Mouse (Mus musculus) urinary bladder, postnatal 0 days (tissue): ENCODE data around the gene Tmem255b. TPM values are rescaled to one million over a fixed set of nuclear protein-coding genes. Genes with fewer than 3 reads are reported as not detected.

Experiments used
- polyA plus RNA-seq: library from polyadenylated mRNA; unstranded; fragments of >200 nt; fragmentation: Nextera tagmentation; extraction: Ambion mirVana; gene quantifications from 2 replicates; pipeline ENCODE4 v1.2.1, GENCODE M21; 2015

The Tmem255b gene
- polyA plus RNA-seq = 0.97 and 1.2 TPM in 2 replicates

DNA sequence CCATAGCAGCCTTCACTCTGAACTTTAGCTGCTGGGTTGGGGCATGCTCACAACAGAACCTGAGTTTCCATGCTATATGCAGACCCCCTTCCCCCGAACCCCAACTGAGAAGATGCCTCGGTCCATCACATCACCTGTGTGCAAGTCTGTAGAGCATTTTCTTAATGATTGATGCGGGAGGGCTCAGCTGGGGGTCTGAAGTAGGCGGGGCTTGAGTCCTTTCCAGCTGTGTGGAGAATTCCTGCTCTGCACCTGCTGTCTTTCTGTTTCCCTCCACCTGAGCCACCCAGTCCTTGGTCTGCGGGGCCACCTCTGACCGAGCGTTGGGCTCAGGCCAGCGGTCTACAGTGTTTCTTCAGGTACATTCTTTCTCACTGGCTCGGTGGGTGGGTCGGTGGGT lies at the start of gene Tmem255b:
Gene Tmem255b (plus strand): TSS at position 301 of the 400 bp plus-strand sequence.

DNA sequence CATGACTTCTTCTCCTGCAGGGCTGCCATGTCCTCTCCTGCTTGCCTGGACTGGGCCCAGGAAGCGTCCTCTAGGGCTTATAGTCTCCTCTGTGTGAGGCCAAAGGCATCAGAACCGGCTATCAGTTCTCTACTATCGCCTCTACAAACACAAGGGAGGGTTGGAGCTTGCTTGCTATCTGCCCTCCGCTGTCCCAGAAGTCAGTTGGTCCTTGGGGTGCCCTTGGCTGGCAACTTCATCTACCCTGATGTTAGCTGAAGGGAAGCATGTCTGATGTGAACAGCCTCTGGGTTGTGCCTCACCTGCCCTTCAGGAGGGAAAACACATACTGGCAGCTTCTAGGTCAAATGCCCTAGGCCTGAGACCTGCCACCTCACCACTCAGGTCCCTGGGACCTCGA lies 38.3 kb upstream of the Tmem255b start, which contains the start of gene Atp4b:
Gene Atp4b (minus strand): TSS at position 101 of the 400 bp plus-strand sequence.

DNA sequence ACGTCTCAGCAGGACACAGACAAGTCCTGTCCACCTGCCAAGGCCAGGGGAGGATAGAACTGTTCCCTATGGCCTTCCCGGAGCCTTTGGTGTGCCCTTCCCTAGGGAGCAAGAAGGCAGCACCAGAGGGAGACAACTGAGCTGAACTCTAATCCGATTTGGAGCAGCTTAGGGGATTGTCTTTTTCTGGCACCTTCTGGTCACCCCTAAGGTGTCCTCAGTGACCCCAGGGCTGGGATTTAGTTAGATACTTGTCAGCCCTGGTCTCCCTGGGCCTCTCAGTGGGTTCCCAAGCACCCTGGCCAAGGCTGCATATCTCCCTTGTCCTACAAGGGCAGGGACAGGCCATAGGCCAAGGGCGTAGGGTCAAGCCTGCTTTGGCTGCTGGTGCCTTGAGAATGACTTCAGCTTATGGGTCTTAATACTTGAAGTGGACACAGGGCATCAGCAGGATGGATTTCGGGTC lies 30.3 kb upstream of the Tmem255b start, which contains the start of gene Grk1:
Gene Grk1 (plus strand): TSS at position 416 of the 466 bp plus-strand sequence.

DNA sequence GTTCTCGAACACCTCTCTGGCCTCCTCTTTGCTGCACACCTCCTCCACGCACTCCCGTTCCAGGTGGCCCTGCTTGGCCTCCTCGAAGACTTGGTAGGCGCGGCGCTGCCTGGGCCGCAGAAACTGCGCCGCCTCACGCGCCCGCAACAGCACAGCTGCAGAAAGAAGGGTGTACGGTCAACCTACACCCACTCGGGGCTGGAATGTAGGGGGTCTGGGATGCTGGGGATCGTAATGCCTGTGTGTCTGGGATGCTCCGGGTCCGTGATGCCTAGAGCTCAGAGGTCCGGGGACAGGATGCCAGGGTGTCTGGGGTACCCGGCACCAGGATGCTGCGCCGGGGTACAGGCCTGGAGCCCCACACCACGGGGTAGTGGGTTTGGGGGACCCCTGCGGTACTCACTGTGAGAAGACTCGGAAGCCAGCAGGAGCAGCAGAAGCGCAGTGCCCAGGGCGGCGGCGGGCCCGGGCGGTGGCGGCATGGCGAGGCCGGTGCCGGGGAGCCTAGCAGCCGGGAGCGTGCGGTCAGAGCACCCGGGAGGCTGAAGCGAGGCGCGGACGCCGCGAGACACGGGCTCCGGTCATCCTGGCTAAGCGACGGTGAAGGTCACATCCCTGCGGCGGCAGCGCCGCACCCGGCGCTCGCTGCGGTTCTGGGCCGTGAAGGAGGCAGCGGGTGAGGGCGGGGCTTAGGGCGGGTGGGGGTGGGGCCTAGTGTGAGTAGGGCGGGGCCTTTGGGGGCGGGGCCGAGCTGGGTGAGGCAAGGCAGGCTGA lies 59.1 kb downstream of the Tmem255b start, which contains the start of gene Gas6:
Gene Gas6 (minus strand): TSS at position 633 of the 774 bp plus-strand sequence.

Other genes starting within 250 kb of the Tmem255b start
- 17.4 and 21.7 TPM in 2 replicates for gene Grtp1, start 234.6 kb upstream of the Tmem255b start, polyA plus RNA-seq
- 0.34 and 0.55 TPM in 2 replicates for gene Adprhl1, start 181.0 kb upstream of the Tmem255b start, polyA plus RNA-seq
- gene Dcun1d2, start 147.1 kb upstream of the Tmem255b start, polyA plus RNA-seq = 11.3 and 12.8 TPM in 2 replicates
- 19.5 and 21.6 TPM in 2 replicates for gene Tmco3, start 147.0 kb upstream of the Tmem255b start, polyA plus RNA-seq
- 79.0 and 102 TPM in 2 replicates for gene Tfdp1, start 96.4 kb upstream of the Tmem255b start, polyA plus RNA-seq
- gene Atp4b, start 38.4 kb upstream of the Tmem255b start, polyA plus RNA-seq = 0.25 TPM in 1 of 2 replicates, not detected in the other
- not detected in 2 replicates for gene Grk1, start 30.1 kb upstream of the Tmem255b start, polyA plus RNA-seq
- gene Gas6, start 59.3 kb downstream of the Tmem255b start, polyA plus RNA-seq = 89.9 and 102 TPM in 2 replicates
- gene 1700029H14Rik, start 127.3 kb downstream of the Tmem255b start, polyA plus RNA-seq = not detected in 2 replicates
- gene Rasa3, start 242.4 kb downstream of the Tmem255b start, polyA plus RNA-seq = 54.2 and 58.0 TPM in 2 replicates